Mouse (Mus musculus) ES-CJ7 (cell line): Measurements from ENCODE around the gene Tmprss2.
"Not testable (repeated sequence)": the region's sequence is repeated elsewhere in the genome, so short reads cannot be mapped to it uniquely, and the experiment has no call there.

Experiments
- DNase-seq: peaks from one replicate; pipeline ENCODE4 v3.0.0; 2011; ENCODE audit warnings: low read depth, low spot score

Tmprss2 gene

DNA sequence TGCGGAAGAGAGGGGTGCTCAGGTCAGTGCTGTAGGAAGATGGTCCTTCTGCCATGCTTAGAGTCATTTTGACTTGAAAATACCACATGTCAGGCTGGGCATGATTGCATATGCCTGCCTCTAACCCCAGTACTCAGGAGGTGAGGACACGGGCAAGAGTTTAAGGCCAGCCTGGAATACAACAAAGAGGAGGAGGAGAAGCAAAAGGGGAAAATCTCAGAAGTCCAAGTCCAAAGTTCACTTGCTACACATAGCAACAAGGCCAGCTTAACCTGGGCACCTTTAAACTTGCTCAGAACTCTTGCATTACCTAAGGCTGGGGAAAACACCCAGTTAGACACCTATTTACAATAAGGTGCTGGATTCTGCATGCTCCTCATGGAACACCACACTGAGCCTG is 19.5 kb downstream of the Tmprss2 start:
- DNase-seq, result no peak

DNA sequence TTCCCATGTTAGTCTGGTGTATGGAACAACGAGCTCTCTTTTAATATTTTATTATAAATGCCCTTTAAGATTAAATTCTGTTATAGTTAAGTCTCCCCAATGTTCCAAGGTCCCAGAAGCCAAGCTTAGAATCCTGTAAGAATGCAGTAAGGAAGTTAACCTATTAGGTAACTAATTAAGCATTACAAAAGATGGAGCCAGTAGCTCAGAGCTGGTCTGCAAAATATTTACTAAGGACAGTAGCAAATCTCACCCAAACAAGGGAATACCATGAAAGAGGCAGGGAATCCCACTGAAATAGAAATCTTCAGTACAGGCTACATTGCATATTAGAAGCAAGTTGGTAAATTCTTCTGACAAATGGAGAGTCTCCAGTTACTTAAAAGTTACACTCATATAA is 28.1 kb downstream of the Tmprss2 start:
- DNase-seq, result not testable (repeated sequence)

DNA sequence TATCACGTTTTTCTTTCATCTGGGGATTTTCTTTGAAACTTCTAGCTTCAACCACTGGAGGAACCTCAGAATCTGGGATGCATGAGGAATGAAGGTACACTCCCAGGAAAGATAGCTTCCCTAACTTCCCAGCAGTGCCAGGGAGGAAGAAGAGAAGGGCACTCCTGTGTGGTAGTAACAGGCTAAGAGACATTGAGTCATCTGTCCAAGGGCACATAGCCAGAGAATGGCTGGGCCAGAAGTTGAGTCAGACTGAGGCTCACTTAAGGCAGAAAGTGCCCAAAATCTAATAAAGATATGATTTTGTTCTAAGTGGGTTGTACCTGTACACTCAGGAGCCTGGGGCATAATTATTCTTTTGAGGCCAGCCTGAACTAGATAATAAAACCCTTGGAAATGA is 41.6 kb downstream of the Tmprss2 start:
- no peak for DNase-seq

DNA sequence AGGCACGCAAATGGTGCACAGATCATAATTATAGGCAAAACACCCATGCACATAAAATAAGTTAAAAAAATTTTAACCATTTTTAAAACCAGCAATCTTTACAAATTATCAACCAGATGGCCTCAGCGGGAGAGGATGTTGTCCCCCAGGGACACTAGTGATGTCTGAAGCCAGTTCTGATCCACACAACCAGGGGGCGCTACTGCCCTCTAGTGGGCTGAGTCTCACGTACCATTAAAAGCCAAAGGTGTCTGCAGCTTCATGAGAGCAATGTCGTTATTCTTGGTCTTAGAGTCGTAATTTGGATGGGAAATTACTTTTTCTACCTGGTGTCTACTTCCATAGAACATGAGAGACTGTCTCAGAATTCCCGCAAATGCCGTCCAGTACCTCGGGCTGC is 42.3 kb downstream of the Tmprss2 start:
- peak; percentile 7 for DNase-seq

- DNase-seq, result no peak
Observed at GRCm38 (mm10) chr16:97544340-97544739, 66.7 kb downstream of the Tmprss2 start.

DNA sequence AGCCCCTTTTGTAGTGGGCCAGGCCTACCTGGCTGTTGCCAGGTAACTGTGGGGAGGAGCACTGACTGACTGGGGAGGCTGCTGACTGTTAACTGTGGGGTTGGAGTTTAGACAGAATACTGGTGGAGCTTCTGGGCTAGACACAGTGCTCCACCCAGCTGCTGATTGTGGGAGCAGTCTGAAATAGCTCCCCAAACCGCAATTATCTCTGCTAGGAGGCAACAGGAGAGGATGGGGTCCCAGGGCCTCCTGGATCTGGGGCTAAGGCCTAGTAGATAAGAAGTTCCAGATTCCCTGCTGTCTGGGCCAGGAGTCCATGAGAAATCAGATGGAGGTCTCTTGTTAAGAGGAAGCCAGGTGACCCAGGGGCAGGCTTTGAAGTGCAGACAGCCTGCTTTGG is 74.1 kb downstream of the Tmprss2 start:
- DNase-seq, result no peak

- DNase-seq, result no peak
Observed at GRCm38 (mm10) chr16:97535808-97536413, 75.1 kb downstream of the Tmprss2 start.

- DNase-seq, result no peak
Observed at GRCm38 (mm10) chr16:97534876-97535461, 76.0 kb downstream of the Tmprss2 start.

DNA sequence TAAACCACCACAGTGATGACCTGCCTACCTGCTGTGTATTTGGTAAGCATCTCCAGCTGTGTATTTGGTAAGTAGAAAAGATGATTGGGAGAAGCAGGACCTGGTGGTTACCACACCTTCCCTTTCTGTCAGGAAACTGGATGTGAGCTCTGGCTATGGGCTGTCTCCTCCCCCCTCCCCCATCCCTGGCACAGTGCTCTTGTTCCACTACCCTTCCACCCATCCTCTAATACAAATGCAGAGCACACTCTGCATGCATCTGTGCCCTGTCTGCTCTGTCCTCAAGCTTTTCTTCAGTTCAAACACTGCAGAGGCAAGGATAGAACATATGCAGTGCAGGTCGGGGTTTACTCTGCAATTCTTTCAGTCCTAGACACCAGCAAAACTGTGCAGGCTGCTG is 76.5 kb downstream of the Tmprss2 start:
- no peak for DNase-seq

DNA sequence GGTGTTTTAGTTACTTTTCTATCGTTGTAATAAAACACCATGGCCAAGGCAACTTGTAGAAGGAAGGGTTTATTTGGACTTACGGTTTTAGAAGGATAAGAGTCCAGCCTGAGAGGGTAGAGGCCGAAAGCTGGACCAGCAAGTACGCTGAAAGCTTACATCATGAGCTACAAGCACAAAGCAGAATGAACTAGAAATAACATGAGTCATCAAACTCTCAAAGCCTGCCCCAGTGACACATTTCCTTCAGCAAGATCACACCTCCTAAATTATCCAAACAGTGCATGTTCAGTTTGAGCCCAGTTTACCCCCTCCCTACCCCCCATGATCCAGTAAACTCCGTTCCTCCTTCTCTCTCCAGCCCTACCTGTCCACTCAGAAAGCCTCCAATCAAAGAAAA is 77.2 kb downstream of the Tmprss2 start:
- DNase-seq, result no peak

- no peak for DNase-seq
Observed at GRCm38 (mm10) chr16:97533126-97533525, 77.9 kb downstream of the Tmprss2 start.

DNA sequence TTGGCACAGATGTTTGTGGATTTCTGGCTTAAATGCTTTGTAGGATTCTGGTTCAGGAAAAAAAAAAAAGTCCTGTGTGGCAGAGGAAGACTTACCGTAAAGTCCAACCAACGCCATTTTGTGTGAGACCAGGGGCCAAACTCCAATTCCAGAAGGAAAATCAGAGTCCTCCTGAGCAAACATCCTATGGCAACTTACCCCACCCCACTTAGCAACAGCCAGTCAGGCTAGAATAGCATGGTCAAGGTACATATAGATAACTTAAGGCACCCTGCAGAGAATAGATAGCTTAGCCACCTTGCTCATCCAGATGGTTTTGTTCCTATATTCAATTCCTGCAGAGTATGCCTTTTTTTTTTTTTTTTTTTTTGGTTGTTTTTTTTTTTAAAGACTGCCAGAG is 81.8 kb downstream of the Tmprss2 start:
- no peak for DNase-seq

GRCm38 (mm10) chr16:97523024-97523423 is 88.0 kb downstream of the Tmprss2 start:
- DNase-seq, result peak; percentile 88

DNA sequence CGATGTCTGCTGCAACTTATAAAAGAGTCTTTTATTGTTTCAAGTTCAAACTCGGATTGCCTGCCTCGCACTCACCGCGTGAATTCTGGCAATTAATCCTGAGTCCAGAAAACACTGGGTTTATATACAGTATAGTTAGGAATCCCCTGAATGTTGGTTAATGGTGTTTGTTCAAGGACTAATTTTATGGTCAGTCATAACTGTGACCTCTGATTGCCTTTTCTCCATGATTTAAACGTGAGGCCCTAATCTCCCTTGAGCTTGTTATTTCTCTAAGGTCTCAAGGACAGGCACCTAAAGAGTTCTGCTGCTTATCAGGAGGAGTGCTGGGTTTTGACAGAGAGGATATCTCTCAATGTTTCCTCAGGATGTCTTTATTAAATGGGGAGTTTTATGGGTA is 89.0 kb downstream of the Tmprss2 start:
- no peak for DNase-seq

- peak; percentile 19 for DNase-seq
Observed at GRCm38 (mm10) chr16:97516341-97516740, 94.7 kb downstream of the Tmprss2 start.
